Mouse (Mus musculus): ENCODE data around the gene Arl8a. TPM values are rescaled to one million over a fixed set of nuclear protein-coding genes. Genes with fewer than 3 reads are reported as not detected.
"Not testable (repeated sequence)": the region's sequence is repeated elsewhere in the genome, so short reads cannot be mapped to it uniquely, and the experiment has no call there.

Gene Arl8a
- polyA plus RNA-seq, 1 experiment from 2014 or later = 61.8 TPM

GRCm38 (mm10) chr1:135177724-135178123 is 31.1 kb downstream of the Arl8a start:
- no peak for ATAC-seq (ENCODE audit: low FRiP score, low read depth)
- no peaks in the 10 kb centered on the region for H3K4me1 ChIP-seq
- 92% methylated on average over 3 of the region's 3 CpGs for WGBS
- no peak overlapping the region for H3K9ac ChIP-seq
- no peaks in the 10 kb centered on the region for H3K36me3 ChIP-seq
- H3K4me2 ChIP-seq (replicated peaks) = no peak overlapping the region
- no peaks in the 10 kb centered on the region for H3K9me3 ChIP-seq
- H3K27ac ChIP-seq = no peak overlapping the region
- no peaks in the 10 kb centered on the region for H3K27me3 ChIP-seq
- H3K4me3 ChIP-seq = no peak overlapping the region

- Histone ChIP-seq H3K4me2 (replicated peaks) (no peak overlapping the region), H3K4me1 (no peaks in the 10 kb centered on the region), H3K9me3 (no peaks in the 10 kb centered on the region), H3K27ac (no peak overlapping the region), H3K9ac (no peak overlapping the region), H3K36me3 (no peaks in the 10 kb centered on the region), H3K4me3 (no peak overlapping the region), H3K27me3 (no peaks in the 10 kb centered on the region)
- no peak for ATAC-seq (ENCODE audit: low FRiP score, low read depth)
- 81% methylated on average over 7 of the region's 7 CpGs for WGBS
Measured at GRCm38 (mm10) chr1:135178863-135179262, 32.2 kb downstream of the Arl8a start.

- Histone ChIP-seq H3K27ac (no peak overlapping the region), H3K4me2 (replicated peaks) (no peak overlapping the region), H3K9ac (no peak overlapping the region), H3K4me1 (no peaks in the 10 kb centered on the region), H3K4me3 (no peak overlapping the region), H3K27me3 (no peaks in the 10 kb centered on the region), H3K36me3 (no peaks in the 10 kb centered on the region), H3K9me3 (no peaks in the 10 kb centered on the region)
- ATAC-seq (ENCODE audit: low FRiP score, low read depth) = no peak
- 79% methylated on average over 10 of the region's 10 CpGs for WGBS
Measured at GRCm38 (mm10) chr1:135180830-135181229, 34.2 kb downstream of the Arl8a start.

GRCm38 (mm10) chr1:135181275-135181674 is 34.7 kb downstream of the Arl8a start:
- H3K4me2 ChIP-seq (replicated peaks) = no peak overlapping the region
- H3K4me1 ChIP-seq = no peaks in the 10 kb centered on the region
- no peak for ATAC-seq (ENCODE audit: low FRiP score, low read depth)
- no peak overlapping the region for H3K27ac ChIP-seq
- 0 out of 2 replicates have a peak, but pooled peaks cover under 1% of the 10 kb centered on the region for H3K27me3 ChIP-seq
- no peak overlapping the region for H3K4me3 ChIP-seq
- H3K9me3 ChIP-seq = no peaks in the 10 kb centered on the region
- H3K36me3 ChIP-seq = no peaks in the 10 kb centered on the region
- no peak overlapping the region for H3K9ac ChIP-seq
- WGBS = 64% methylated on average over 4 of the region's 4 CpGs

GRCm38 (mm10) chr1:135181880-135182623 is 35.4 kb downstream of the Arl8a start:
- no peaks in the 10 kb centered on the region for H3K36me3 ChIP-seq
- no peaks in the 10 kb centered on the region for H3K9me3 ChIP-seq
- H3K4me3 ChIP-seq = no peak overlapping the region
- no peak overlapping the region for H3K4me2 ChIP-seq (replicated peaks)
- H3K27me3 ChIP-seq = peaks cover 5% of the 10 kb centered on the region; the same call in 1 of the 2 replicates
- H3K9ac ChIP-seq = no peak overlapping the region
- WGBS = 86% methylated on average over 8 of the region's 8 CpGs
- ATAC-seq (ENCODE audit: low FRiP score, low read depth) = no peak
- no peak overlapping the region for H3K27ac ChIP-seq
- no peaks in the 10 kb centered on the region for H3K4me1 ChIP-seq

GRCm38 (mm10) chr1:135182975-135183374 is 36.4 kb downstream of the Arl8a start:
- H3K4me3 ChIP-seq = no peak overlapping the region
- no peak for ATAC-seq (ENCODE audit: low FRiP score, low read depth)
- no peaks in the 10 kb centered on the region for H3K36me3 ChIP-seq
- H3K27ac ChIP-seq = no peak overlapping the region
- H3K9me3 ChIP-seq = no peaks in the 10 kb centered on the region
- H3K9ac ChIP-seq = no peak overlapping the region
- WGBS = 65% methylated on average over 3 of the region's 3 CpGs
- peaks cover 5% of the 10 kb centered on the region; the same call in 1 of the 2 replicates for H3K27me3 ChIP-seq
- no peaks in the 10 kb centered on the region for H3K4me1 ChIP-seq
- no peak overlapping the region for H3K4me2 ChIP-seq (replicated peaks)

- H3K27me3 ChIP-seq = peaks cover 5% of the 10 kb centered on the region; the same call in 1 of the 2 replicates
- no peak for ATAC-seq (ENCODE audit: low FRiP score, low read depth)
- no peak overlapping the region for H3K4me2 ChIP-seq (replicated peaks)
- no peaks in the 10 kb centered on the region for H3K4me1 ChIP-seq
- H3K36me3 ChIP-seq = no peaks in the 10 kb centered on the region
- WGBS = 91% methylated on average over 4 of the region's 4 CpGs
- H3K9me3 ChIP-seq = no peaks in the 10 kb centered on the region
- no peak overlapping the region for H3K9ac ChIP-seq
- H3K27ac ChIP-seq = no peak overlapping the region
- no peak overlapping the region for H3K4me3 ChIP-seq
Measured at GRCm38 (mm10) chr1:135183448-135183847, 36.8 kb downstream of the Arl8a start.

GRCm38 (mm10) chr1:135183941-135184570 is 37.4 kb downstream of the Arl8a start:
- Histone ChIP-seq H3K4me3 (no peak overlapping the region), H3K27ac (no peak overlapping the region), H3K9ac (no peak overlapping the region), H3K36me3 (no peaks in the 10 kb centered on the region), H3K4me2 (replicated peaks) (no peak overlapping the region), H3K9me3 (no peaks in the 10 kb centered on the region), H3K27me3 (peaks cover 5% of the 10 kb centered on the region; the same call in 1 of the 2 replicates), H3K4me1 (no peaks in the 10 kb centered on the region)
- ATAC-seq (ENCODE audit: low FRiP score, low read depth) = no peak
- 66% methylated on average over 11 of the region's 11 CpGs for WGBS

GRCm38 (mm10) chr1:135185936-135186335 is 39.3 kb downstream of the Arl8a start:
- Histone ChIP-seq H3K27me3 (peaks cover 5% of the 10 kb centered on the region; the same call in 1 of the 2 replicates), H3K4me1 (no peaks in the 10 kb centered on the region), H3K9me3 (no peaks in the 10 kb centered on the region), H3K4me3 (no peak overlapping the region), H3K4me2 (replicated peaks) (no peak overlapping the region), H3K27ac (no peak overlapping the region), H3K9ac (no peak overlapping the region), H3K36me3 (no peaks in the 10 kb centered on the region)
- ATAC-seq (ENCODE audit: low FRiP score, low read depth) = no peak
- 54% methylated on average over 5 of the region's 5 CpGs for WGBS

- Histone ChIP-seq H3K9ac (no peak overlapping the region), H3K4me3 (no peak overlapping the region), H3K27me3 (peaks cover 5% of the 10 kb centered on the region; the same call in 1 of the 2 replicates), H3K27ac (no peak overlapping the region), H3K36me3 (no peaks in the 10 kb centered on the region), H3K4me1 (no peaks in the 10 kb centered on the region), H3K4me2 (replicated peaks) (no peak overlapping the region), H3K9me3 (no peaks in the 10 kb centered on the region)
- whole genome bisulfite sequencing = 49% methylated on average over 8 of the region's 8 CpGs
- ATAC-seq (ENCODE audit: low FRiP score, low read depth) = no peak
Measured at GRCm38 (mm10) chr1:135186427-135186826, 39.8 kb downstream of the Arl8a start.

- not testable (repeated sequence) for ATAC-seq (ENCODE audit: low FRiP score, low read depth); H3K27me3 ChIP-seq; H3K27ac ChIP-seq; H3K36me3 ChIP-seq; H3K9me3 ChIP-seq; H3K9ac ChIP-seq; H3K4me3 ChIP-seq; H3K4me1 ChIP-seq; H3K4me2 ChIP-seq (replicated peaks)
- 27% methylated on average over 2 of the region's 2 CpGs for WGBS
Measured at GRCm38 (mm10) chr1:135187016-135187415, 40.4 kb downstream of the Arl8a start.

GRCm38 (mm10) chr1:135188197-135188596 is 41.6 kb downstream of the Arl8a start:
- ATAC-seq (ENCODE audit: low FRiP score, low read depth) = no peak
- no peak overlapping the region for H3K4me3 ChIP-seq
- H3K9me3 ChIP-seq = no peaks in the 10 kb centered on the region
- H3K27me3 ChIP-seq = peaks cover 5% of the 10 kb centered on the region; the same call in 1 of the 2 replicates
- no peak overlapping the region for H3K27ac ChIP-seq
- WGBS = 35% methylated on average over 3 of the region's 3 CpGs
- no peak overlapping the region for H3K9ac ChIP-seq
- H3K4me1 ChIP-seq = no peaks in the 10 kb centered on the region
- H3K4me2 ChIP-seq (replicated peaks) = no peak overlapping the region
- no peaks in the 10 kb centered on the region for H3K36me3 ChIP-seq

All from limb, embryonic 13.5 days (tissue).